Mouse (Mus musculus) cerebellum, adult (tissue): ENCODE results near the gene Nbr1.

Experiments
- ATAC-seq: cut with Nextera tagmentation; 2 replicates; pipeline ENCODE4 v1.9.2; 2017; ENCODE audit warnings: mild to moderate bottlenecking, moderate library complexity, mixed read lengths; ENCODE audit not compliant: insufficient number of reproducible peaks, low FRiP score, low TSS enrichment

The Nbr1 gene

DNA sequence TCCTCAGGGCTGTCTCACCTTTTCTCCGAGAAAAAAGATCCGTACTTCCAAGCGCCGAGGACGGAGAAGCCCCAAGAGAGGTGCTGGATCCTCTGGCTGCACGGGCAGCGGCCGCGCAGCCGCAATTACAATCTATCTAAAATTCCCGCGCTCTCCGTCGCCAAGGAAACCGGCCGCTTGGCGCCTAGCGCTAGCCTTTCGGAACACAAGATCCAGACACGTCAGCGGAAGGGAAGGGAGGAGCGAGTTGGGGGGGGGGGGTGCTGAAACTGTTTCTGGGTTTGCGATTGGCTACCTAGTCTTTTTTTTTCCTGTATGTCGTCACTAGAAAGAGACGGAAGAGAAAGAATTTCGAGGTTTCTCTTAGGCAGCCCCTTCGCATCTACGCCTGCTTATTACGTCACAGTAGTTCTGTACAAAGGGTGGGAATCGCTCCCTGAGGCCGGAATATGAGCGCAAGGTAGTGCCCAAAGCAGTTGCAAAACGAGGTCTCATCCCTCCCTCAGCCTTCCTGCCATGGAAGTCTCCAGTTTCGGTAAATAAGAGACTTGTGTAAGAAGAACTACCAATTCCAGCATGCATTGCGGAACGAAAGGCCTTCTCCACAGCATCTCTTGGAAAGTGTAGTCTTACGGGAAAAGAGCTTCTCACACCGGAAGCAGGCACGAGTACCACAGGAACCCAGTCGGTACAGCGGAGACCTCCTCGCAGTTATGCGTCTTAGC lies at the start of gene Nbr1, which contains the start of gene Brca1:
TSS of gene Nbr1 (plus strand) at position 399 of the 725 bp plus-strand sequence.
TSS of gene Brca1 (minus strand) at position 205 of the 725 bp plus-strand sequence.
- peak; percentile 74 for ATAC-seq

DNA sequence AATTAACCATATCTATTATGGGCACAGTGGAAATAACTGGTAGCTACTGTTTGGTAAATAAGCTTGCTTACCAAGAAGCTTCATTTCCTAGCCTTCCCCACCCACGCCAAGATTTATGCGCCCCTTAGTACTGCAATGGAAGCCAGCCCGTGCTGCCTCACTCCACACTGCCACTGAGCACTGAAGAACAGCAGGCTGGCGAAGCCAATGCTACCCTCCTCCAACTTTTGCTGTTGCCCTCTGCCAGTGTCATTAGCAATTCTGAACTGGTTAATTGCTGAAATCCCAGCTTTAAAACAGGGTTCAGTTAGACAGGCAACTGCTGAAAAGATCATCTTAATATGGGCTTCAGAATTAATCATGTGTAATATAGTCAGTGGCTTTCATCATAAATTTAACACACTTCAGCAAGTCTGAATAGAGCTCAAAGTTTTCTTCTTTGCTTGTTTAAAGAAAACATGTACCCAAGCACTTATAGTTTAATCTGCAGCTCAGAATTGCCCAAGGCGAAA lies 45.6 kb upstream of the Nbr1 start:
- no peak for ATAC-seq

DNA sequence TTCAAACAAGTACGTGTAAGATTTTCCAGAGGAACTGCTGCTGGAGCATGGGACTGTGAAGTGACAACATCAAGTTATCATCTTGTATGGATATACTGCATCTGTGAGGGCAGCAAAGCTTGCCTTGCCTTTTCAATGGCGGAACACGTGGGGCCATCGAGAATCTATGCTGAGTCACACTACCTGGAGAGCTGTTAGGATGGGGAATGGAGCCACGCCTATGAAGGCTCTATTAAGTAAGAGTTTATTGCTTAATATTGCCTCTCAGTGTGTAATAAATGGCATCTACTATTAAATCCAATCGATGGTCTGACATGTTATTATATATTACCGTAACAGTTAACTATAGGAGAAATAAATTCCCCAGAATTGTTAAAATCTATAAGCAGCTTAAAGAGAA lies 44.9 kb upstream of the Nbr1 start:
- no peak for ATAC-seq

DNA sequence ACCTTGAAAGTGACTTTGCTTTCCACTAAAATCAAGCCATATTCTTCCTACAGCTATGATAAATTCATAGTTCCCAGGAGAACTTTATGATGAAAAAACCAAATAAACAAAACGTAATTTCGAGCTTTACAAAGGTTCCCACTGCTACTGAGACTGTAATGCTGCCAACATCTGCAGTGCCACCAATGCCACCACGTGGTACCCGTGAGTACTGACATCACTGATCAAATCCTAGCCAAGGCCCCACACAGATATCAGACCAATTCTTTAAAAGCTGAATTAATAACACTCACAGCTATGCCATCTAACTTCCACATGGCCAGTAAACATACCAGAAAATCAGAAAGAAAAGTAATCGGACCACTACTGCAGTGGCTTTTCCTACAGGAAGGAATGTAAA lies 33.0 kb upstream of the Nbr1 start:
- ATAC-seq: no peak

DNA sequence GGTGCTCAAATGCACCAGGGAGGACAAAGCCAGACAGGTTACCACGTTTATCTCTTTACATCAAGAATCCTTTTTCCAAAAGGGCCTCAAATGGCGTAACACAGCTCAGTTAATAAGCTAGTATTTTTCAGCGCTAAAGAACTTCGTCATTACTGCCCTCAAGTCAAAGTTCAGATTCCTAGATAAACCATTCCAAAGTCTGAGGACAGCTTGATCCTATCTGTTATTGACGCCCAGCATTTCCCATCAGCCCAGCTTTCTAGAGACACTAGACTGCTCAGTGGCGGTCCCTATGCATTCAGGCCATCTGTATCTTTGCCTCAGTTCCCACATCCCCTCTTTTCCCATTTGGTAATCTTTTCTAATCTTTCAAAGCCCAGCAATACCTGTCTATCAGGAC lies 32.6 kb upstream of the Nbr1 start:
- no peak for ATAC-seq

DNA sequence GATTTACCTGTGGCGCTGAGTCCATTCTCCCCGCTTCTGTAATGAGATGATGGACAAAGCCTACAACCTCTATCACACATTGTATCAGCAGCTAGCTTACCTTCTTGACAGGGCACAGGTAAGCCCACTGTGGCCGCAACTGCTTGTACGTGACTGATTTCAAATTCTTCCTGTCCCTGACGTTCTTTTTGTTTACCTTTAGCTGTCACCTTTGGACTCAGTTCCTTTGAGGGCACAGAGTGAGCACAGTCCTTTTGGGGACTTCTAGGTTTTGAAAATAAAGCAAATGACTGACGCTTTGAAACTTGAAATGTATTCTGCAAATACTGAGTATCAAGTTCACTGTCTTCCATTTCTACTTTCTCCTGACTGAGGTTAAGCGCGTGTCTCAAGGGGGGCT lies 27.5 kb upstream of the Nbr1 start:
- no peak for ATAC-seq

DNA sequence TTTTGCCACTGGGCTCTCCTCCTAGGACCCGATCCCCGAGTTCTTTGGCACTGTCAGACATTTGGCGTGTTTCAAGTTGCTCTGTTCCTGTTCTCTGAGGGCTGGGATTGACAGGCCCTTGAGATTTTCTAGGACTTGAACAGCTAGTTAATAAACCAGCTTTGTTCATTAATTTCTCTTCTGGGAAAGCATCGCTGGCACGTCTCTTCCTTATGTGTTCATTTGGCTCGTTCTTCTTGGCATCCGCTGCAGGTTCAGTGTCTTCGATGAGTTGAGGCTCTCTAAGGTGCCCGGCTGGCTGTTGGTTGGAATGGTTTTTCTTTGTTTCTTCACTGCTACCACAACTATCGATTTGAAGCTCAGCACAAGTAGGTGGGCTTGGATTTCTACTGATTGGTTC lies 26.9 kb upstream of the Nbr1 start:
- no peak for ATAC-seq

DNA sequence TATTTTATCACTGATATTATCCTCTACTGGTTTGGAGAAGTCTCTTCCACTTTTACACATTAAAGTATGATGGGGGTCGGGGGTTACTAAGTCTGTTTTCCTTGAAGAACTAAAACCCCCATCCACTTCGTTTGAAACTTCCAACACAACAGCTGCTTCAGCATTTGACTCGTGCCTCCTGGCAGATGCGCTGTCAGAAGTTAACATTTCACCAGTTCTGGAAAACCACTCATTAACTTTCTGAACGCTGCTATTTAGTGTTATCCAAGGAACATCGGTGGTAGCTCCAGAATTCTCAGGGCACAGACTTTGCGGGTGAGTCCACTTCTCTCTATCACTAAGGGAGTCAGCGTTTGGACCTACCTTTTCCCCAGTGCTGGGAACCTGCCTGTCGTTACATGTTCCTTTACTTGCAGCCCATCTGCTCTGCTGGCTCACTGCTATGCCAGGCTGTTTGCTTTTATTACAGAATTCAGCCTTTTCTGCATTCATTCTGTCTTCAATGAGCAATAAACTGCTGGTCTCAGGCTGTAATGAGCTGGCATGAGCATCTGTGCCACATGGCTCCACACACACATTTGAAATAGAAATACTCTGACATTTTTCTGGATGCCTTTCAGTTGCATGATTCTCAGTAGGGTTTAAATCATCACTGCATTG lies 25.9 kb upstream of the Nbr1 start:
- no peak for ATAC-seq

DNA sequence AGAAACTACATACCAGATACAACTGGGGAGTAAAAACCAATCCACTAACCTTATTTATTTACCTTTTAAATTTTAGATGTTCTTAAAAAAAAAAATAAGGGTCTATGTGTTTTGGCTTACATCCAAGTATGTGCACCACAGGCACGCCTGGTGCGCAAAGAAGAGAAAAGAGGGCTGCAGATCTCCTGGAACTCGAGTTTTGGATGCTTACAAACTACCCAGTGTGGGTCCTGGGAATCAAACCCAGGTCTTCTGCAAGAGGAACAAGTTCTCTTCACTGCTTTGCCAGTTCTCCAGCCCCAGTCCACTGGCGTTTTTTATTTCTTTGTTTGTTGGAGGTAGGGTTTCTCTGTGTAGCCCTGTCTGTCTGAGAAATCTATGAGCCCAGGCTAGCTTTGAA lies 25.3 kb upstream of the Nbr1 start:
- no peak for ATAC-seq

DNA sequence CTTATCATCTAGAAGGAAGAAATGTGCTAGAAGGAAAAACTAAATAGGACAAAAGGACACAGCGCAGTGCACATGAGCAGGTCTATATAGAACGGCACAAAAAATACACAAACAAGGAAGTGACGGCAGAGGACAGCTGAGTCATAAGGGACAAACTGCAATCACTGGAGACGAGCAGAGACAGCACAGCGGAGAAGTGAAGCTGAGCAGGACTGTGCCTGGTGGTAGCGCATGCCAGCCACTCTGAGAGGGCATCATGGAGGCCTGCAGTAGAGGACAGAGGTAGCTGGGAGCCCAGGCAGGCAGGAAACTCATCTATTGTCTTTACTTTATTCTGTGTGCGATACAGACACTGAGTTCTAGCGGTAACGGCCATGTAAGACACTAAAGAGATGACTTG lies 8.4 kb upstream of the Nbr1 start:
- no peak for ATAC-seq

DNA sequence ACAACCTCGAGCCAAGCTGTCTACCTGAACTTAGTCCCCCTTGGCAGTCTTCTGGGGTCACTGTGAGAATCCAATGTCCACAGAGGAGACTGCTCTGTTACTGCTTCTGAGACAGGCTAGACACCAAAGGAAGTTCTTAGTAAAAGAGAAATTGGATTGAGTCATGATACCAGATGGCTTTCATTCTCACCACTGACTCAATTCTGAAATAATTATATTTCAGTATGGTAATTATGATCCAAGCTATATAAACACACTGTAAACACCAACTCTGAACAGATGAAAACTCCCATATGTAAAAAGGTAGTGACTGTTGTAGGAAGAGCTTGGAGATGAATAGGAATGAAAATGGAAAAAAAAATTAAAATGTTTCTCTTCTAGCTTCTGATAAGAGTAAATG lies 7.8 kb upstream of the Nbr1 start:
- no peak for ATAC-seq

DNA sequence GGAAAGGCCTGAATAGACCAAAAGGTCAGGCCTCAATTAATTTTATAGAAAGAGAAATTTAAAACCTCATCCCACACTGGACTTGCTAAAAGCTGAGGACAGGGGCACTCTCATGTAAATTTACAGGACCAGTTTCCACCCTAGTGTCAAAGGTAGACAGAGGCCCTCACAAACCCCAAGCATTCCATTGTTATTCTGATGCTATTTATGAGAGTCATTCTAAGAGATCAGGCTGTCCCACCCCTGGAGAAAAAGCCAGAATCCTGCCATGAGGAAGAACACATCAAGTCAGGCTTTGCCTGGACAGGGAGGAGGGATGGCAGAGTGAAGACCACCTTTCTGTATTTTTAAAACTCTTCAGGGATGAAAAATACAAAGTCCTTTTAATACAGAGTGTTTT lies 3.4 kb upstream of the Nbr1 start:
- no peak for ATAC-seq

DNA sequence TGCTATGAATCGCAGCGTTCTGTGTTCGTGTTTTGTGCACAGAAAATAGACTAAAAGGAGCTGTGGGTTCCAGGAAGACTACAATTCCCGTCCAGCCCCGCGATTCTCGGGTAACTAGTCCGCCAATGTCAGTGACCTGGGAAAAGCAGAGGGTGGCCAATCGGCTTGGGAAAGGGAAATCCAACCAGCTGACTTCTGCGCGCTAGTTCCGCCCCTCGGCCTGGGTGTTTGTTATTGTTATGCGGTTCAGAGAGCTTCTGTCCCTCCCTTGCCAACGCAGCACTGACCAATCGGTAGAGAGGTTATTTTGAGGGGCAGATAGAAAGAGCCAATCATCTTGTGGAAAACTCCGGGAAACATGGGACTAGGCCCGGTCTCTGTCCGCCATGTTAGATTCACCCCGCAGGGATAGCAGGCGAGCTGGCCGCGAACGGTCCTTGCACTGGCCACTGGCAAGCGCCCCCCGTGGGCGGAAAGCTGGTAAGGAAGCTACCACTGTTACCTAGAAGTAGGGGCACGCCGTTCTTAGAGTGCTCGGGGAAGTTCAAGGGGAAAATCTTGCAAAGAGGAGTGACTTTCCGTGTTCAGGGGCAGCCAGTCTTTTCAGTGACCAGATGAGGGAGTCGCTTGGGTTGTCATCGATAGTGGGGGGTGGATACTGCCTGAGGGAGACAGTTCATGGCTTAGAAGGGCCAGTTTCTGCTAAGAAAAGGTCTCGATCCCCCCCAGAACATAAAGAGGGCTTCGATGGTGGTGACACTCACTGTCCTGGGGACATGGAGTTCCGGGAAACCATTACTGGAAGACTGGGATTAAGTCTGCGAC lies 739 bp downstream of the Nbr1 start:
- peak; percentile 97 for ATAC-seq

DNA sequence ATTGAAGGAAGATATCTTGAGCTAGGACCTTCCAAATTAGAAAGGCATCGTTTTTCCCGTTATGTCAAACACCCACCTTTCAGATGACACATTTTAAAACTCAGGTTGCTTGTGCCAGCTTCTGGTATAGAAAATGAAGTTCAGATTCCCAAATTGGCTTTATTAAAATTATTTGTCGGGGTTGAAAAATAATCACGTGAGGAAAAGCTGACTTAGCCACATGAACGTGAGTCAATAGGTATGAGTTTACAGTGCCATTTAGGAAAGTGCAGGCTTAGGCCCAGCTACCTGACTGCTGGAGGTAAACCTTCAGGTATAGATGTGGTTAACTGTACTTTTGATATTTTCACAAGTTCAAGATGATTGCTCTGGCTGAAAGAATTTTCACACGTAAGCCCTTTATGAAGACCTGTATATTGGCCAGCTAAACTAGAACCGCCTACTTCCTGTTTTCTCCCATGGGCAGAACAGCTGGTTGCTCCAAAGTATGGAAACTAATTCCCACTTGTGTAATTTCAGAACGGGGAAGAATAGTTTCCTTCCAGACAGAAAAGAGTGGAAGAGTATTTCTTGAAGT lies 1.5 kb downstream of the Nbr1 start:
- no peak for ATAC-seq

DNA sequence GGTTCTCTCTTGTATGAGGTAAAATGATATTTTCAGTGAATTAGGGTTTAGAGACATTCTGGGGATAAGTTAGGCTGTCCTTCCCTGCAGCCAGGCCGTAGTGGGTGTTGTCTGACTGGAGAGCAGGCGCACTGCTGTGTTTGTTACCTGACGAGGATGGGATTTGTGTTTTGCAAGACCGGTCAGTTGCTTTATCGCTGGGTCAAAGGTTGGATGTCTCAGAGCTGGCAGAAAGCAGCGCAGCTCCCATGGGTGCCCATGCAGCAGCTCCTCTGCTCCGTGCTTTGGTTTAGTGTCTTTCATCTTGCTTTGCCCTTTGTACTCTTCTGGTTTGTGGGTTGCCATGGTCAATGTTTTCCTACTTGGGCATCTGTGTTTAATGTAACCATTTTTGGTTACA lies 4.6 kb downstream of the Nbr1 start:
- ATAC-seq: no peak

DNA sequence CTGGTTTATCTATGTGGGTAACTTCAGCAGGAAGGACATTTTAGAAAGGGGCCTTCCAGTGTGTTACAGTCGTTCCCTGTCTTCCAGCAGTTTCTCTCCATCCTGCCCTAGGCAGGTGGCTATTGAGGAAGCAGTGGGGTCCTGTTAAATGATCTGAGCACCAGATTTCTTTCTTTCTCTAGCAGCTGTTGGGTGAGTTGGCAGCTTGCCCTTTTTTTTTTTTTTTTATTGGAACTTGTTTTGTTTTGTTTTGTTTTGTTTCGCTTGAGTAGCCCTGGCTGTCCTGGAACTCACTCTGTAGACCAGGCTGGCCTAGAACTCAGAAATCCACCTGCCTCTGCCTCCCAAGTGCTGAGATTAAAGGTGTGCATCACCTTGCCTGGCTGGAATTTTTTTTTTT lies 5.0 kb downstream of the Nbr1 start:
- no peak for ATAC-seq

DNA sequence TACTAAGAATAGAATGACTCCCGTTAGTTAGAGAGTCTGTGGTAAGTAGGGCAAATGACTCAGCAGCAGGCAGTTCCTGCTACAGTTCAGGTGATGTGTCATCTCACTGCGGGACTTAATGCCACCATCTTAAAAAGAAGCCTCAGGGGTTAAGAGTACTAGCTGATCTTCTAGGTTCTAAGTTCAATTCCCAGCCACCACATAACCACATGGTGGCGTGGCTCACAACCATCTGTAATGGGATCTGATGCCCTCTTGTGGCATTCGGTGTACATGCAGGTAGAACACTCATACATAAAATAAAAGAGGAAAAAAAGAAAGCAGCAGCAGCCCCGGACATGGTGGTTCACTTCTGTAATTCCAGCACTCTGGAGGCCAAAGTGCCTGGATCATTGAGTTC lies 10.4 kb downstream of the Nbr1 start:
- ATAC-seq: no peak

DNA sequence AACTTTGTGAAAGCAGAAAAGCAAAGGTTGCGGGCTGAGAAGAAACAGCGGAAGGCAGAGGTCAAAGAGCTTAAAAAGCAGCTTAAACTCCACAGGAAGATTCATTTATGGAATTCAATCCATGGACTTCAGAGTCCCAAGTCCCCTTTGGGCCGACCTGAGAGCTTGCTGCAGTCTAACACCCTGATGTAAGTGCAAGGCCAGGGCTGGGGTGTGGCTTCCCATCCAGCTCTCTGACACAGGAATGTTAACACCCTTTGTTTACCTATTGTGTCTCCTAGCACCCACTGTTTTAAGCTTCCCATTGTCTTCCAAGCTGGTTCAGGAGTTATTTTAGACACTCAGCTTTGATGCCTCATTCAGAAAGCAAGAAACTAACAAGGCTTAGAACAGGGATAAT lies 16.5 kb downstream of the Nbr1 start:
- no peak for ATAC-seq

DNA sequence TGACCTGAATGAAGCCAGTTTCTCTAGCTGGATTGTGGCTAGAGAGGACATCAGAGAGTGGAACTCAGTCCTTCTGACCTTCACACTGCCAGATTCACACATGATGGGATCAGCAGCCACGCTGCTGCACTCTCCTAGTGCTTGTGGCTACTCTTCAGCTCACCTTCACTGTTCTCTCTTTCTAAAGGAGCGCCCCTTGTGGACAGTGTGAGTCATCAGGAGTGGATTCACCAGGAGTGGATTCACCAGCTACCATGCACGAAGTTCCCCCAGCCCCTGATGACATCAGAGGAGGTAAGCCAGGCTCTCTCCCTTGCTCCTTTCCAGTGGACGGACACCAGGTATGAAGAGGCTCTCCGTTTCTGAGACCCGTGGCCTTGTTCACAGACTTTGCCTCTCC lies 24.2 kb downstream of the Nbr1 start:
- no peak for ATAC-seq

DNA sequence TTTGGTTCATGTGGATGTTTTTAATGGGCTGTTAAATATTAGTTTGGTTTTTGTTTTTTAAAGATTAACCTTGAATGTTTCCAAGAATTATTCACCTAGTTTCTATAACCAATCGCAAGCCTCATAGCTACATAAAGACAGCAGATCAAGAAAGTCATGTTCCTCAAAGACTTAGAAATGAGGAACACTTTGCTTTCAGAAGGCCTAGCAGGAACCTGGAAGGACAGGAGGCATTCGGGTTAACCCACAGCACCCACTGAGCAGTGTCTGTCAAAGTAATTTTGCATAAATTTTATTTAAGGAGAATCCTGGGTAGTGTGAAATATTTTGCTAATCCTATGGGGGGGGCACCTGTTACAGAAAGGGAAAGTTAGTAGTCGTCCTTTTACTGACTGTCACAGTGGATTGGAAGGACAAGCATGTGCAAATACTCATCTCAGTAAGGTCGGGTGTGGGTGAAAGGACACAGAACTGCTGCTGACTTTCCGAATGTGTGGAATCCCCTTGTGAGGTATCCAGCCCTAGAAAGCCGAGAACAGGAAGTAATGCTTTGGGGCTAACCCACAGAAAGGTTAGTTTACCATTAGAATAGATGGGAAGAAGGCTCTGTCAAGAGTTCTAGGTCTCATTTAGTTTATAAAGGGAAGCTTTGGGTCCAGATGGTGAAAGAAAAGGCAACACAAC lies 29.3 kb downstream of the Nbr1 start:
- no peak for ATAC-seq
